Mouse (Mus musculus): ENCODE results near the gene Tubb2a.

DNA sequence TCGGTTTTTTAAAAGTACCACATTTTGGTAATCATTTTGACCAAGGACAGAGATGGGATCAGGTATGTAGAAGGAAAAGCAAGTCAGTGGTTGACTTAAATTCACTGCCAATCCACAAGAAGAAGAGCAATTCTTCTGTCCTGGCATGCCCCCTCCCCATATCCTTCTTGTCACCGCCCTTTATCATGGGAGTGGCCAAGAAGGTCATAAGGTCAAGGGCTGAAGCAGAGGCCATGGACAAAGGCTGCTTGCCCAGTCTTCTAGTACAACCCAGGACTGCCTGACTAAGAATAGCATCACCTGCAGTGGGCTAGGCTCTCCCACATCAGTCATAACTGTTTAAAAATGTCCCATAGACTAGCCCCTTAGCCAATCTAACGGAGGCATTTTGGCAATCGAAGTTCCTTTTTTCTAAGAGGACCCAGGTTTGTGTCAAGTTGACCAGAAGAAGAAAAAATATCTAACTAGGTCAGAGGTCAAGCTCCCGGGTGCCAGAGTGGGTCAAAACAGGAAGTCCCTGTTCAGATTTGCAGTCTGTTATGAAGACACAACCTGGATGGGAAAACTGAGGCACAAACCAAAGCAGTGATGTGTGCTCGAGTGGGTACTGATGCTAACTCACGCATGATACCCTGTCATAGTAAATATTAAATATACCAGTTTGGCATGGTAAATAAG is 34.0 kb downstream of the Tubb2a start:
- TF ChIP-seq POLR2A (IDR thresholded peaks at IDR 0.05; ENCODE audit: control insufficient read depth in 1 of 2, insufficient read depth in 1 of 2, low read depth in 1 of 2, low read length in 2 of 2, poor library complexity in 1 of 2) (no peak), BHLHE40 (IDR thresholded peaks at IDR 0.05; ENCODE audit: borderline replicate concordance, low read depth, low read length) (no peak), TBP (IDR thresholded peaks at IDR 0.05; ENCODE audit: low read depth, low read length) (no peak), CTCF (IDR thresholded peaks at IDR 0.05 in 2 of 3, conservative IDR thresholded peaks at IDR 0.05 in 1 of 3; ENCODE audit: control insufficient read depth in 1 of 3, insufficient read depth in 1 of 3, low read depth in 2 of 3, low read length in 3 of 3, poor library complexity in 1 of 3, severe bottlenecking in 1 of 3) (no peak), ZMIZ1 (IDR thresholded peaks at IDR 0.05; ENCODE audit: low read depth, low read length) (no peak)
